Mouse (Mus musculus) small intestine, adult 2 months (tissue): Measurements from ENCODE around the gene Hoxb4. TPM values are rescaled to one million over a fixed set of nuclear protein-coding genes. Genes with fewer than 3 reads are reported as not detected.

Experiments used
- H3K27ac ChIP-seq: fragments of 200-500 bp; 2 replicates; pipeline ENCODE4 v1.5.1; 2012; ENCODE audit warnings: low read depth, low read length, control low read depth, inconsistent platforms; ENCODE audit not compliant: insufficient read depth
- H3K27me3 ChIP-seq: fragments of 200-500 bp; 2 replicates; pipeline ENCODE4 v1.6.1; 2012; ENCODE audit warnings: mild to moderate bottlenecking, moderate library complexity, low read length, inconsistent platforms; ENCODE audit not compliant: control insufficient read depth, insufficient read depth
- H3K36me3 ChIP-seq: fragments of 200-500 bp; 2 replicates; pipeline ENCODE4 v1.6.1; 2012; ENCODE audit warnings: mild to moderate bottlenecking, low read length, control low read depth, inconsistent platforms; ENCODE audit not compliant: control insufficient read depth, insufficient read depth
- H3K4me1 ChIP-seq: fragments of 200-500 bp; 2 replicates; pipeline ENCODE4 v1.6.1; 2012; ENCODE audit warnings: low read length, inconsistent platforms, mixed read lengths; ENCODE audit not compliant: control insufficient read depth, insufficient read depth, insufficient read length
- H3K4me3 ChIP-seq: fragments of 200-500 bp; 2 replicates; pipeline ENCODE4 v1.5.1; 2012; ENCODE audit warnings: low read depth, mild to moderate bottlenecking, control low read depth, inconsistent platforms, low read length, moderate library complexity
- CTCF ChIP-seq: fragments of 200-500 bp; IDR thresholded peaks from 2 replicates; pipeline ENCODE4 v1.5.1; 2012; ENCODE audit warnings: low read depth, mild to moderate bottlenecking, control low read depth, inconsistent platforms, low read length, moderate library complexity, mixed read lengths; ENCODE audit not compliant: insufficient replicate concordance, insufficient read length; ENCODE audit errors: extremely low read depth
- POLR2A ChIP-seq: fragments of 200-500 bp; IDR thresholded peaks from 2 replicates; pipeline ENCODE4 v1.6.1; 2012; ENCODE audit warnings: low read depth, mild to moderate bottlenecking, control low read depth, inconsistent platforms, low read length, moderate library complexity
- WGBS: fragments of 180-500 bp; shearing (Covaris S2); methylation state at CpG from one replicate; pipeline ENCODE4 v1.1.7; 2018; 5-methylcytosine and 5-hydroxymethylcytosine counted together
- polyA plus RNA-seq: library from polyadenylated mRNA; depleted of rRNA; stranded (reverse); fragments of >200 nt; gene quantifications from 2 replicates; pipeline ENCODE4 v1.2.3, GENCODE M21; 2012

The Hoxb4 gene
- polyA plus RNA-seq, 1 experiment = 2.9 TPM

- no peaks in the 10 kb centered on the region for H3K36me3 ChIP-seq
- no peak overlapping the region for H3K4me3 ChIP-seq
- TF ChIP-seq CTCF = no peak
- TF ChIP-seq POLR2A = no peak
- WGBS = 20% methylated on average over 18 of the region's 18 CpGs
- H3K27me3 ChIP-seq = peaks cover 92% of the 10 kb centered on the region
- H3K27ac ChIP-seq = no peak overlapping the region
- H3K4me1 ChIP-seq = peaks cover 2% of the 10 kb centered on the region; the same call in 1 of the 2 replicates
These were observed 36.7 kb upstream of the Hoxb4 start for GRCm38 (mm10) chr11:96281396-96281795.

- peaks cover 2% of the 10 kb centered on the region; the same call in 1 of the 2 replicates for H3K4me1 ChIP-seq
- 7% methylated on average over 27 of the region's 27 CpGs for WGBS
- no peak within 1 kb of the TSS for H3K27ac ChIP-seq
- H3K4me3 ChIP-seq = peak within 1 kb of the TSS; percentile 24; the same call in 1 of the 2 replicates
- no peaks in the 10 kb centered on the region for H3K36me3 ChIP-seq
- TF ChIP-seq POLR2A (no peak), CTCF (no peak)
- peaks cover 92% of the 10 kb centered on the region for H3K27me3 ChIP-seq
These were observed 36.1 kb upstream of the Hoxb4 start, which contains the start of gene Hoxb8 for GRCm38 (mm10) chr11:96281855-96282570. TSS of gene Hoxb8 (plus strand) at chr11:96281905.

GRCm38 (mm10) chr11:96282795-96283430 is 35.2 kb upstream of the Hoxb4 start:
- H3K36me3 ChIP-seq = no peaks in the 10 kb centered on the region
- H3K4me3 ChIP-seq = peak overlapping the region; percentile 51
- peaks cover 93% of the 10 kb centered on the region for H3K27me3 ChIP-seq
- TF ChIP-seq CTCF (no peak), POLR2A (no peak)
- H3K27ac ChIP-seq = no peak overlapping the region
- peaks cover 2% of the 10 kb centered on the region; the same call in 1 of the 2 replicates for H3K4me1 ChIP-seq
- WGBS = 3% methylated on average over 49 of the region's 49 CpGs

GRCm38 (mm10) chr11:96284041-96284749 is 33.9 kb upstream of the Hoxb4 start:
- Histone ChIP-seq H3K27ac (peak overlapping the region; percentile 57), H3K4me1 (no peaks in the 10 kb centered on the region; the same call in 1 of the 2 replicates), H3K27me3 (peaks cover 87% of the 10 kb centered on the region), H3K36me3 (no peaks in the 10 kb centered on the region), H3K4me3 (peak overlapping the region; percentile 51)
- 3% methylated on average over 47 of the region's 49 CpGs for WGBS
- 0 out of 2 replicates have a peak, but pooled peaks have one; percentile 8 for TF ChIP-seq POLR2A
- peak; percentile 5; the same call in 1 of the 2 replicates for TF ChIP-seq CTCF

GRCm38 (mm10) chr11:96284774-96285734 is 33.0 kb upstream of the Hoxb4 start:
- H3K36me3 ChIP-seq = no peaks in the 10 kb centered on the region
- H3K27me3 ChIP-seq = peaks cover 81% of the 10 kb centered on the region
- peak overlapping the region; percentile 62 for H3K4me3 ChIP-seq
- peak overlapping the region; percentile 57 for H3K27ac ChIP-seq
- 8% methylated on average over 37 of the region's 37 CpGs for WGBS
- no peaks in the 10 kb centered on the region; the same call in 1 of the 2 replicates for H3K4me1 ChIP-seq
- TF ChIP-seq POLR2A = no peak
- no peak for TF ChIP-seq CTCF
